Mouse (Mus musculus) embryonic fibroblast, embryonic 13.5 days (primary cell): ENCODE measurements at regions not wholly inside any gene's neighbourhood (a gene's known extent, or its start where the extent isn't known, plus 50 kb on each side); places are given as distances from the start of the nearest gene placed in this dataset.

Experiments
- CTCF ChIP-seq: IDR thresholded peaks from 2 replicates; pipeline ENCODE4 v1.5.1; 2011; ENCODE audit warnings: mild to moderate bottlenecking, control low read depth, low read length, moderate library complexity, borderline replicate concordance; ENCODE audit not compliant: insufficient read depth
- POLR2A ChIP-seq: IDR thresholded peaks from 2 replicates; pipeline ENCODE4 v1.6.1; 2011; ENCODE audit warnings: low read depth, mild to moderate bottlenecking, control low read depth, low read length, moderate library complexity

DNA sequence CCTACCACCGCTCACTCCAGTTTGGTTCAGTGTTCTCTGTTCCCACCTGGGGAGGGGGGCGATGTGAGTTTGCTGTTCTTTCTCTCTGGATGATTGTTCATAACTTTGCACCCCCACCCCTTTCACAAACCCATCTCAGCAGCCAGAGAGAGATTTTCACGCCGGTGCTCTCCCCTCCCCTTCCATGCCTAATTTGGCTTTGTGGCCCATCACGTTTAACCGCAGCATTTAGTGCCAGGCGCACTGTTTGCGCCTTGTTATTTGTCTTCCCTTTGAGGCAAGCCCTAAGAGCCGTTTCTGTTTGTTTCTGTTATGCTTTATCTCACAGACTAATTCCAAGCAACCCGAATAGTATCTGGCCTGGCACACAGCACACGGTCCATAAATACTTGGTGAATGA lies 160.6 kb downstream of the Evx1 start:
- TF ChIP-seq CTCF, result no peak
- no peak for TF ChIP-seq POLR2A
